Mouse (Mus musculus) adrenal gland, adult (tissue): ENCODE results near the gene Hsd17b1.
A peak's percentile ranks its signal among the peaks of the same experiment; 100 is the strongest.

Experiments used
- DNase-seq, 2 experiments: peaks; one replicate each; pipeline ENCODE4 v3.0.0; 2022 to 2023; ENCODE audit warnings: low spot score in 1 of 2; ENCODE audit not compliant: inconsistent age in 2 of 2

Gene Hsd17b1

GRCm38 (mm10) chr11:101059473-101059872 is 18.7 kb upstream of the Hsd17b1 start:
- DNase-seq: peak in 1 of 2 experiments; percentile 15

GRCm38 (mm10) chr11:101060126-101060525 is 18.1 kb upstream of the Hsd17b1 start:
- DNase-seq: peak; percentile 84 to 91

GRCm38 (mm10) chr11:101061049-101061448 is 17.2 kb upstream of the Hsd17b1 start:
- DNase-seq: peak in 1 of 2 experiments; percentile 18

DNA sequence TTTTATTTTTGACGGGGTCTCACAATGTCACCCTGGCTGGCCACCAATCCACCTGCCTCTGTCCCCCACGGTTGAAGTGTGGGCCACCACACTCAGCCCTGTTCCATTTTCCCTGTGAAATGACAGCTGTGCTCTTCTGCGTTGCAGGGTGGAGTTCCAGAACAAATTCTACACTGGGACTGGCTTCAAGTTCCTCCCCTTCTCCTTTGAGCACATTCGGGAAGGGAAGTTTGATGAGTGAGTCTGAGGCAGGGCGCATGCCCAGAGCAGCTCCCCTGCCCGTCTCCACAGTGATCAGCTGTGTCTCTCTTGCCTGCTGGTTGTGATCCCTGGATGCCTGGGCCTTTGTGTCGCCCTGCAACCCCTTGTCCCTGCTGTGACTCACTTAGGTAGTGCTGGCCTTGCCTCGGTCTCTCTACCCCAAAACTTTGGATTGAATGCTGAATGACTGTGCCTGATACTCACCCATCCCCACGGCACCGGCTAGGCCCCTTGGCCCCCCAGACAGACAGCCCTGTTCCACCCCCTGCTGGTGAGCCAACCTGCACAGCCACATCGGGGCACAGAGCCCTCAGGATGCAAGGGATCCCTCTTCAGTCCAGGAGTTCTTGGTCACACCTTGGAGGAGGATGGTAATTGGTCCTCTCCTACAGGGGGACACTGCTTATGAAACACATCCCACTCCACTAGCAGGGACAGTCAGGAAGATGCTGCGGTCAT is 15.9 kb upstream of the Hsd17b1 start:
- peak; percentile 74 to 77 for DNase-seq

DNA sequence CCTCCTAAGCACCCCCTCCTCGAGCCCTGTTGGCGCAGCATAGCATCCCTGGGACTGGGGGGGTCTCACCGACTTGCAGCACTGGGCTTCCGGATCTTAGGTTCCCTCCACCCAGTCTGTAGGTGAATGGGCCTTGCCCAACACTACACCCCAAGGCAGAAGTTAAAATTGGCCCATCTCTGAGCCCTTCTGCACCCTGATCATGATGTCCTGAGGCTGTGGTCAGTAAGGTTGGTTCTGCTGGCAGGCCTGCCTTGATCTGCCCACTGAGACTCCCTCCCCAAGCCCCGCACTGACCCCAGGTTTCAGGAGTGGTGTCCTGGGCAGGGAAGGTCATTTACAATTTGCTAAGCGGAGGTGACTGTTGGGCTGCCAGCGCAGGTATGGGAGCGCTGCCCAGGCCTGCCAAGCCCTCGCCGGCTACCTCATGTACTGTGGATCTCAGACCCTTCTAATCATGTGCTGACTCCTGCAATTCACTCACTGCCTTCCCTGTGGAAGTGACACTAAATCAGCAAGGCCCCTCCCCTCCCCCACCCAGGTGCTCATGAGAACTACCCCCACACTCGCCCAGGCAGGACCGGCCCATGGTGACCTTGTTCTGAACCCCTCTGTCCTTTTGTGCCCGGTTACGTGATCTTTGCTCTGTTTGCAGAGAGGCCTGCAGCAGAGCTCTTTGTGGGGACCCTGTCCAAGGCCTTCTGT is 15.1 kb upstream of the Hsd17b1 start:
- DNase-seq: peak in 1 of 2 experiments; percentile 35

DNA sequence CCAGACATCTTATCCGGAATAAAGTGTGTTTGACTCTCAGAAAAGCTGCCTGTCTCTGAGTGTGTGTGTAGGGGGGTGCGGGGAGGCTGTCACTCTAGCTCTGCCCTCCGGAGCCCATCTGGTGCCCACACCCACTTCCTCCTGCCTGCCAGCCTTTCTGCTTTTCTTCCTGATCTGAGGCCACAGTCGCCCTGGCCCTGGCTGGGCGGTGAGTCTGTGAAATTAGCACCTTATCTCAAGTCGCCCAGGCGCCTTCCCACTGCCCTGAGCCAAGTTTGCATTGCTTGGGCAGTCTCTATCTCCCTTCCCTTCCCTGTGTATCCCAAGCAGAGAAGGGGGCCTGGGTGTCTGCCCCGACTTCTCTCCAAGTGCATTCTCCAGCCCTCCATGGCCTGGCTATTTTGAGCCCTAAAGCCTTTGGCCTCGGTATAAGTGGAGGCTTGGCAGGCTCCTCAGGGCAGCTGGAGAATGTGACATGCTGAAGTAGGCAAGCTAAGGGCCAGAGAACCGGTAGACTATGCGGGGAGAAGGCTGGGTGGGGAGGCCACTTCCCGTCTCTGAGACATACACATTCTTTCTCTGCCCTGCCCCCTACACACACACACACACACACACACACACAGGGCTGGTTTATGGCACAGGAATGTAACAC is 14.4 kb upstream of the Hsd17b1 start:
- DNase-seq: peak; percentile 66 to 87

DNA sequence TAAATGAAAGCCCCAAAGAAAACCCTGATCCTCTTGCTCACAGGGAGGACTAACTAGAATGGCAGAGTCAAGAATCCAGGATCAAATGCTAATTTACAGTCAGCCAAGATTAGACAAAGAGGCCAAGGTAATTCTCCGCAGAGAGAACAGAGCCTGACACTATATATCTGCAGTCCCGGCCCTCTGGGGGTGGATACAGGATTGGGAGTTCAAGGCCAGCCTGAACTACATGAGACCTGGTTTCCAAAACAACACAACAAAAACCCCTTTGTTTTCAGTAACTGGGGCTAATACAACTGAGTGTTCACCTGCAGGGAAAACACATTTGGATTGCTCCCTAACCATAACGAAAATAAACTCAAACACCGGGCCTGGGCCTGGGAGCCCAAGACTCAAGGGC is 13.7 kb upstream of the Hsd17b1 start:
- DNase-seq: peak; percentile 50 to 84

DNA sequence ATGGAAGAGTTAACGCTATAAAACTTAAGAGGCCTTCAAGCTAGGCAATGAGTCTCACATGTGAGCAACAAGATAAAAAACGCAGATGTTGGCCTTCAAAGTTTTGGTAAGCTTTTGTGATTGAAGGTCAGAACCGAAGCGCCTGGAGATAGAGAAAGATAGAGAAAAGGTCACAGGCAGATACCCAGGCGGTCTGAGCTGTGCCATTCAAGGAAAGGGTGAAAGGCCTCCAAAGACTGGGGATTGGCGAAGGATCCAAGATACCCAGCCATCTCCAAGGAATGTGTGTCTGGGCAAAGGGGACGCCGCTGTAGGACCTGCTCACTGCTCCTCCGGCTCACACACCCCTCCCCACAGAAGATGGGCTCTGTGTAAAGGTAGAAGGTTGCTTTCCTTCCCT is 13.2 kb upstream of the Hsd17b1 start:
- DNase-seq: peak; percentile 75 to 89

DNA sequence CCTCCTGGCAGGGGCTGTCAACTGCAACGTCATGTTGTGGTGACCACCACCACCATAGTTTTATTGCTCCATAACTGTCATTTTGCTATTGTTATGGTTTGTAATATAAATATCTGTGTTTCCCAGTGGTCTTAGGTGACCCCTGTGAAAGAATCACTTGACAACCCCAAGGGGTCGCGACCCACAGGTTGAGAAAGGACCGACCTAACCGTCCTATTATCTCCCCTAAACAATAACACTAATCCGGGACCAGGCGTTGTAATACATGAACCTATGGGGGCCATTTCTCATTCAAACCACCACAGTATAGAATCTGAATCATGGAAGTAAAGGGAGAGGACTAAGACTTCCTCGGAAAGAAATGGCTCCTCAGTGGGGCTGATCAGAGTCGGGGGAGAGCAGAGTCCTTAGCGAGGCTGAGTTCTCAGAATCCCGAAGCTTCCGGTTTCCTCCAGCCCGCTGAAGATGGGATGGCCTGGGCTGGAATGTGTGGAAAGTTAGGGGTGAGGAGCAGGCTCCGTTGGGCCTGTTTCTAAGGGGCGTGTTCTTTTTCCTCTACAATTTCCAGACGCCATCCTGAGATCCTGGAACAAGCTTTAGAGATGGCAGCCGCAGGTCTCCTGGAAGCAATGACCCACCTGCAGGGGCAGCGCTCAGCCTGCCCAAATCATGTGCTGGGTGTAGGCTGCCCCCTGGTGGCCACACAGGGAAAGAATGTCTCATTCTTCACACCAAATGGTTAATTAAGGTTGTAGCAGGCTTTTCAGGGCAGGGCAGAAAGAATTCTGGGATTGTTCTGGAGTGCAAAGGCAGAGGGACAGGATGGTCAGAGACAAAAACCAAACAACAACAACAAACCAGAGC is 11.4 kb upstream of the Hsd17b1 start:
- DNase-seq: peak; percentile 85 to 95

DNA sequence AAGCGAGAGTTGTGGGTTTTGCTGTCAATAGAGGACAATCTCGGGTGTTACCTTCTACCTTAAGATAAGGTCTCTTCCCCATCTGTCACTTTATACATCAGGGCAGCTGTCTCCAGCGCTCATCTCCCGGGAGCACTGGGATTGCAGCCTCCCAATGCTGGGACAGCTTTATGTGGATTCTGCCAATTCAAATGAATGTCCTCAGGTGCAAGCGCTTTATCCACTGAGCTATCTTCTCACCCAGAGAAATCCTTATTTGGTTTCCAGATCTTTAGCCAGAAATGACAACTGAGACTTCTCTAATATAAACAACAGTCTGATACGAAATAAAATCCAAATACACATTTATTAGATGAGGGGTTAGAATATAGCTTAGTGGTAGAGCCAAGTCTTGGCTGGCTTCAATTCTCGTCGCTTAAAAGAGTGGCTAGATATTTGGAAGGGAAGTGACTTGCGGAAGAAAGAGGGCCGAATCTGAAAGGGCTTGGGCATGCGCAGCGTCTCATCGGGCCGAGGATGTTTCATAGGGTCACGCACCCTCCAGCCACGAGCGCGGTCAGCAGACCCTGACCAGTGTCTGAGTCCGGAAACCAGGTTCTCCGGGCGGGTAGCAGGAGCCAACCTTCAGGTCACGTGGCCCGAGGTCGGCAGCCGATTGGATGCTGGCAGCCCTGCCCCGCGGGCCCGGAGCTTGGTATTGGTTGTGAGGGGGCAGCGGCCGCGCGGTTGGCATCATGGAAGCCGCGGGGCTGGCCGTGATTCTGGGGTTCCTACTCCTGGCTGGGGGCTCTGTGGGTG is 8.6 kb upstream of the Hsd17b1 start, which contains the start of gene Naglu:
Gene Naglu, plus strand, starts transcription at position 622 of the 798 bp plus-strand sequence.
- peak; percentile 97 to 98 for DNase-seq

GRCm38 (mm10) chr11:101070189-101070527 is 8.1 kb upstream of the Hsd17b1 start:
- DNase-seq: no peak

DNA sequence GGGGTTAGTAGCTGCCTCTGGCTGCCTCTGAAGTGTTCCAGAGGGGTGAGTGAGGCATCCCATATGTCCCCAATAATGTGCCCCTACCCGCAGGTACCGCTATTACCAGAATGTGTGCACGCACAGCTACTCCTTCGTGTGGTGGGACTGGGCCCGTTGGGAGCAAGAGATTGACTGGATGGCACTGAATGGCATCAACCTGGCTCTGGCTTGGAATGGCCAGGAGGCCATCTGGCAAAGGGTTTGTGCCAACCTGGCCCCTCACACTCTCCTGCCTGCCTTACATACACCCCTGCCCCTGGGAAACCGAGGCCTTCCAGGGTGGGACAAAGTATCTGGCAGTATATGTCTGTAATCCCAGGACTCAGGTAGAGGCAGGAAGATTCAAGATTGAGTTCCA is 7.2 kb upstream of the Hsd17b1 start:
- DNase-seq: peak in 1 of 2 experiments; percentile 17

GRCm38 (mm10) chr11:101071810-101072428 is 6.3 kb upstream of the Hsd17b1 start:
- no peak for DNase-seq

GRCm38 (mm10) chr11:101079746-101080145 is 1.5 kb downstream of the Hsd17b1 start:
- no peak for DNase-seq

GRCm38 (mm10) chr11:101080421-101080820 is 2.2 kb downstream of the Hsd17b1 start:
- DNase-seq: no peak

- no peak for DNase-seq
These were observed 3.4 kb downstream of the Hsd17b1 start for GRCm38 (mm10) chr11:101081659-101082058.

DNA sequence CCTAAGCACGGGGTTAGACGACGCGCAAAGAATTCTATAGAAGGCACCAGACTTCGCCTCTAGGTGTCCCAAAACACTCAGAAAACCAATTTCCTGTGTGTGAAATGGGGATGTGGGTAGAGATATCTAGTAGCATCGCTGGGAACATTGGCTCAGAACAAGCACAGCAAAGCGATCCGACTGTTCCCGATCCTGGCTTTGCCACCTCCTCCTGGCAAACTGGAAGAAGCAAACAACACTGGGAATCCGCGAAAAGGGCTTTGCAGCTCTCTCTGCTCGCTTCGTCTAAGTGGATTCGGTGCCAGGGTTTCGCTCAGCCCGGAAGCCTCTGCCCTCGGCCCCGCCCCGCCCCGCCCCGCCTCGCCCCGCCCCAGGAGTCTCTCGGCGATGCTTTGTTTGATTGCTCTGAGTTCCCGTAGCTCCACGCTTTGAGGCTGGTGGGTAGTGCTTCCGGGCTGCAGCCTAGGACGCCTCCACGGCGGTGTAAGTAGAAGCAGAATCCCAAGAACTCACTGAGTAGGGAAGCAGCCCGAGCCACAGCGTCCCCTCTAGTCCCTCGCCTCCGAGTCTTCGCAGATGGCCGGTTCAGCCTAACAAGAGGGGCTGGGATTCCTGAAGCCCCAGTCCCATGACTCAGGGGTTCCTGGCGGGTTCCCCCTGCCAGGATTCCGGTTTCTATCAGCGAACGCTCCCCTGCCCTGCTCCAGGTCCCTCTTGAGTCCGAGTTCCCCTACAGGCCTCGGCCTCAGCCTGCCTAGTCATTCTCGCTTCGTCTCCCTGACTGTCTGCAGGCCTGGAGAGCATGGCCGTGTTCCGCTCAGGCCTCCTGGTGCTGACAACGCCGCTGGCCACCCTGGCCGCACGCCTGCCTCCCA is 4.2 kb downstream of the Hsd17b1 start, which contains the start of gene Coasy:
Gene Coasy, plus strand, starts transcription at position 358 of the 875 bp plus-strand sequence.
- peak; percentile 88 to 95 for DNase-seq

GRCm38 (mm10) chr11:101083083-101083697 is 5.0 kb downstream of the Hsd17b1 start:
- peak in 1 of 2 experiments; percentile 79 for DNase-seq
